Mouse (Mus musculus): ENCODE results near the gene Hist1h2bm. TPM values are rescaled to one million over a fixed set of nuclear protein-coding genes. Genes with fewer than 3 reads are reported as not detected.

Gene Hist1h2bm
- total RNA-seq, 2 experiments from 2014 or later, result 6.5 to 8.1 TPM

Small RNA genes lying within 50 kb of the gene (microRNA-seq; reads per million reads assigned to microRNA genes)
- 0 reads per million in 2 experiments for gene Gm44357
- gene Gm44367, result 0 reads per million in 2 experiments
- gene Gm44454, result 0 to 0.55 reads per million in 2 experiments

Other genes with a start within 250 kb of the Hist1h2bm start
- gene Zkscan4, start 243.1 kb upstream of the Hist1h2bm start, total RNA-seq (2021), result 1 to 10 TPM; 5.8 to 6.7 TPM
- gene Gm10065, start 242.6 kb upstream of the Hist1h2bm start, total RNA-seq (2021), result not detected
- 10 to 100 TPM; 21.2 to 24.4 TPM for gene AK157302, start 226.8 kb upstream of the Hist1h2bm start, total RNA-seq (2021)
- gene Gm11273, start 220.6 kb upstream of the Hist1h2bm start, total RNA-seq (2021), result 10 to 100 TPM; 68.8 to 76.1 TPM
- 10 to 100 TPM; 16.4 to 17.0 TPM for gene Zkscan8, start 190.9 kb upstream of the Hist1h2bm start, total RNA-seq (2021)
- gene Olfr1366, start 179.2 kb upstream of the Hist1h2bm start, total RNA-seq (2021), result not detected
- not detected for gene Olfr1535, start 162.2 kb upstream of the Hist1h2bm start, total RNA-seq (2021)
- gene Olfr1364, start 140.3 kb upstream of the Hist1h2bm start, total RNA-seq (2021), result not detected
- not detected for gene Olfr1362, start 108.0 kb upstream of the Hist1h2bm start, total RNA-seq (2021)
- not detected for gene Olfr11, start 79.5 kb upstream of the Hist1h2bm start, total RNA-seq (2021)
- not detected for gene Olfr1361, start 58.7 kb upstream of the Hist1h2bm start, total RNA-seq (2021)
- not detected for gene Olfr1360, start 44.6 kb upstream of the Hist1h2bm start, total RNA-seq (2021)
- gene Olfr1359, start 23.9 kb upstream of the Hist1h2bm start, total RNA-seq (2021), result not detected
- 10 to 100 TPM; 32.0 to 37.1 TPM for gene Hist1h2bl, start 5.9 kb upstream of the Hist1h2bm start, total RNA-seq (2021)
- 10 to 100 TPM; 25.2 to 27.6 TPM for gene Hist1h2ai, start 5.6 kb upstream of the Hist1h2bm start, total RNA-seq (2021)
- gene Hist1h3h, start 4.4 kb upstream of the Hist1h2bm start, total RNA-seq (2021), result 10 to 100 TPM; 51.7 to 65.0 TPM
- gene Hist1h4j, start 13.0 kb downstream of the Hist1h2bm start, total RNA-seq (2021), result 10 to 100 TPM; 17.6 to 19.5 TPM
- 100 to 1,000 TPM; 272 to 320 TPM for gene Hist1h4k, start 28.5 kb downstream of the Hist1h2bm start, total RNA-seq (2021)
- gene Hist1h2ak, start 31.8 kb downstream of the Hist1h2bm start, total RNA-seq (2021), result 10 to 100 TPM; 10.9 to 18.2 TPM
- 10 to 100 TPM in 1 of 2 experiments, 1 to 10 TPM in 1; 8.6 to 12.1 TPM for gene Hist1h2bn, start 32.1 kb downstream of the Hist1h2bm start, total RNA-seq (2021)
- gene Hist1h1b, start 58.6 kb downstream of the Hist1h2bm start, total RNA-seq (2021), result 1 to 10 TPM; 7.3 to 9.3 TPM
- gene Hist1h3i, start 61.3 kb downstream of the Hist1h2bm start, total RNA-seq (2021), result 10 to 100 TPM; 58.3 to 73.7 TPM
- 1 to 10 TPM; 1.9 to 3.0 TPM for gene Hist1h2an, start 65.2 kb downstream of the Hist1h2bm start, total RNA-seq (2021)
- 10 to 100 TPM in 1 of 2 experiments, 1 to 10 TPM in 1; 5.0 to 13.2 TPM for gene Hist1h2bp, start 65.4 kb downstream of the Hist1h2bm start, total RNA-seq (2021)
- 10 to 100 TPM; 42.6 to 56.9 TPM for gene Hist1h2bq, start 88.2 kb downstream of the Hist1h2bm start, total RNA-seq (2021)
- 10 to 100 TPM; 31.1 to 33.0 TPM for gene Hist1h2ao, start 88.4 kb downstream of the Hist1h2bm start, total RNA-seq (2021)
- gene Hist1h4m, start 89.7 kb downstream of the Hist1h2bm start, total RNA-seq (2021), result 100 to 1,000 TPM; 199 to 299 TPM
- 10 to 100 TPM; 21.0 to 38.5 TPM for gene Hist1h4n, start 110.2 kb downstream of the Hist1h2bm start, total RNA-seq (2021)
- gene Hist1h2ap, start 111.5 kb downstream of the Hist1h2bm start, total RNA-seq (2021), result 10 to 100 TPM; 16.2 to 31.8 TPM
- gene Hist1h2br, start 111.7 kb downstream of the Hist1h2bm start, total RNA-seq (2021), result 10 to 100 TPM; 42.1 to 57.8 TPM
- 1 to 10 TPM; 2.9 to 4.2 TPM for gene Zfp184, start 223.1 kb downstream of the Hist1h2bm start, total RNA-seq (2021)

Measured in layer of hippocampus, postnatal 25 days (tissue).